Mouse (Mus musculus) layer of hippocampus, postnatal 10 days (tissue): ENCODE measurements around the gene Gm9195. TPM values are rescaled to one million over a fixed set of nuclear protein-coding genes. Genes with fewer than 3 reads are reported as not detected.

Experiments
- DNase-seq, 2 experiments: peaks; one replicate each; pipeline ENCODE4 v3.0.0; 2021; ENCODE audit warnings: low spot score in 2 of 2
- long read RNA-seq: library from polyadenylated mRNA; stranded (forward); transcript quantifications from one replicate; pipeline ENCODE4 v2.0.0, GENCODE M21; 2023
- total RNA-seq, 2 experiments: library from RNA; stranded (reverse); gene quantifications; 2 replicates each; pipeline ENCODE4 v1.2.3; 2021

Gm9195 gene
- total RNA-seq, result not detected
- long read RNA-seq, result 0 reads

DNA sequence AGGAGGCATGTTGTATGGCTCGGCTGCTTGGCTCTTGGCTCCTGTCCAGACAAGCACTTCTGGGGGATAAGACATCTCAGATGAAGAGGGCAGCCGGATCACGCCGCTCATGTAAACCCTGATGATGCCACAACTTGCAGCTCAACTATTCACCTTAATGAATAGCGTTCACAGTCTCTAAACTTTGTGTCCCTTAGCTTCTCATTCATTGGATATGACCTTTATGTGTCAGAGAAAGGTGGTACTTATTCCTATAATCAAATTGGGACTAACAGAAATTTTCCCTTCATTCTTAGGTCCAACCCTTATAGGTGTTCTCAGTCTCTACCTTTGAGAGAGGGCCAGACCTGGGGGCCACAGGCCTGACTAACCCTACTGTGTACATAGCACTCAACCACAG is at the start of gene Gm9195:
Gm9195 (minus strand) TSS at position 101 of the 400 bp plus-strand sequence.
- no peak for DNase-seq

DNA sequence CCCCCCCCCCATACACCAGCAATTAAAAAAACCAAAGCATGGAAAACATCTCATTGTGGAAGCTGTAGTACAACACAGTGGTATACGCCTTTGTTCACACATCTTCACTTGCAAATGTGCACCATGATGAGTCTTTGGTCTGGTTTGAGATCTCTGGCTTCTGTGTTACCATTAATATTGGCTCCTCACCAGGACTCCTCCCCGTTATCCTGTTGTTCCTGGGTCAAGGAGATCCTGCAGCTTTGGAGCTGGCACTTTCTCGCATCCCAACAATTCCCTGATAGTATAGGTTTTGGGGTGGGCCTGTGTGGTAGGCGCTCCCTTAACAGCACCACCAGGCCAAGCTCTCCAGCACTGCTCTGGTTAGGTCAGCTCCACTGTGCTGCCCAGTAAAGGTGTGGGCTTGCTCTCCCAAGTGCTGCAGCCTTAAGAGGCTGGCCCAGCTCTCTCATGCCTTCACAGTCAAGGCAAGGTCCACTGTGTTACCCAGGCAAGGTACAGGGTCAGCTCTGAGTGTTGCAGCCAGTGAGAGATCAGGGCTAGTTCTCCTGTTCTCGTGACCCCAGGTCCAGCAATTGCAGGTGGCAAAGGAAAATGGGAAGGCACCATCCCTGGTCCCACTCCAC is 44.9 kb upstream of the Gm9195 start:
- no peak for DNase-seq

DNA sequence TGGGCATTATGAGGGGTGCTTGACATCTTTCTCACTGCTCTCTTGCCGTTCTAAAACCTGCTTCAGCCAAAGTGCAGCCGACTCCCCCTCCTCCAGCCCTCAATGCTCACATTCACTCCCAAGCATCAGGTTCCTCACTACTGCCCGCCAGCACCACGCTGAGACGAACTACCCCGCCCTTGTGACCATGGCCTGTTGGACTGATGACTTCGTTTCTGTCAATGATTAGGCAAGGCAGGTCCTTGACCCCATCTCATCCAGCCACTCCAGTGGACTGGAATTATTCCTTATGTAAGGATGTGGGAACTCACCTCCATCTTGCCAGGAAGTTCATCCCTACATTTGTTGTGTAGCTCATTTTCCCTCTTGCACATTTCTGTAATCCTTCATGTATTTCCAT is 42.2 kb upstream of the Gm9195 start:
- no peak for DNase-seq

DNA sequence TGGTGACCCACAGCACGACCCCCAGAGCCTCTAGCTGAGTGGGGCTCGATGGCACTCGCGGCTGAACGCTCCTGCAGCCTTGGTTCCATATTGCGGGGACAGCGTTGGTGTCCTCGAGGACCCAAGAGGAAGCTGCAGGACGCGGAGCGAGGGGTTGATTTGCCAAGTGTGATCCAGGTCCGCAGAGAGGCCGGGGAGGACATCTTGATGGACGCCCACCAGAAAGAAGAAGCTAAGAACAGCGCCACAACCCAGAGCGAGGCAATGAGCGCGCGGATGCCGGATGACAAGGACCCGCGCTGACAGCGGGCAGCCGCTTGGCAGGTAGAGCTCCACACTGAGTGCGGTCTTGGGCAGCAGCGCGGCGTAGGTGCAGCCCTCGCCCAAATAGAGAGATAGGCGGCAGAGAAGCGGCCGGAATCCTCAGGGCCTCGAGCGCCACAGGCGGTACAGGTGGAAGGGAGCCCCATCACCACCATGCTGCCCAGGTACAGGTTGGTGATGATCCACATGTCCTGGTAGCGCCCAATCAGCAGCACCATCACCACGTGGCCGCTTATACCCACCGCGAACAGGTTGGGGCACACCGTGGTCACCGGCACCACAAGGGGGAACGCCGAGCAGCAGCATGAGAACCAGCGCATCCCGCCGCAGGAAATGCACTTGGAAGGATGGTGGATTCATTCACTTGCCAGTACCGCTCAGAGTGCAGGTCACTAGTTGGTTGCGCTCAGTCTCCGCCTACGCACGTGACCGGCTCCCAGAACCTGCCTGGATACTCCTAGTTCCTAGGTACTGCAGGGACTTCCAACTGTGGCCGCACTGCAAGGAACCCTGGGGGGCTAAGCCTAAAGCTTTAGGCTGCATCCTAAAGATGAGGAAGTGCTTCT is 40.6 kb upstream of the Gm9195 start:
- peak in 1 of 2 experiments; percentile 26 for DNase-seq

DNA sequence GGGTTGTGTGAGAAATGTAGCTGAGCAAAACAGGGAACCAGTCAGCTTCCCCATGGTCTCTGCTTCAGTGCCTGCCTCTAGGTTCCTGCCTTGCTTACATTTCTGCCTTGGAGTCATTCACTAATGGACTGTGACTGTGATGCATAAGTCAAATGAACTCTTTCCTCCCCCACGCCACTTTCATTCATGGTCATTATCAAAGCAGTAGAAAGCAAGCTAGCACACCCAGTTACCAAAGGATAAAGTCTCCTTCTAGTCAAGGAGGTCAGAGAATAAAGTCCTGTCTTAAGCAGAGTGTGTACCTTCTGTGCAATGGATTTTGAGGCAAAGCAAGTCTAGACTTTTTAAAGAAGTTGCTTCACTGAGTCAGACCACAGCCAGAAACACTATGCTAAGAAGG is 35.5 kb upstream of the Gm9195 start:
- DNase-seq, result no peak

DNA sequence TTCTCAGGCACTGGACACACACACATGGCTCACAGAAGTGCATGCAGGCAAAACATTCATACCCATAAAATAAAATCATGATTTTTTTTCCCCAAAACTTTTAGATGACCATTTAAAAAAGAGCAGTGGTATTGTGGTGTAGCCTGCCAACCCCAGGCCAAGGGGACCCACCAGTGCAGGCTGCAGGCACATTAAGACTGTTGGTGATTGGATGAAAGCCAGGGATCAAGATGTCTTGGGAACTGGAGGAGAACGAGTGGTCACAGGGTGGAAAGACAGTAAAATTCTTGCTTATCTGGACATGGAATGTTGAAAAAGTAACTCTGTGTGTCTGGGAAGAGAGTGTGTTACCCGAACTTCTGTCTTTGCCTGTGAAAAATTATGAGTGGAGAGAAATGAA is 27.9 kb upstream of the Gm9195 start:
- no peak for DNase-seq

DNA sequence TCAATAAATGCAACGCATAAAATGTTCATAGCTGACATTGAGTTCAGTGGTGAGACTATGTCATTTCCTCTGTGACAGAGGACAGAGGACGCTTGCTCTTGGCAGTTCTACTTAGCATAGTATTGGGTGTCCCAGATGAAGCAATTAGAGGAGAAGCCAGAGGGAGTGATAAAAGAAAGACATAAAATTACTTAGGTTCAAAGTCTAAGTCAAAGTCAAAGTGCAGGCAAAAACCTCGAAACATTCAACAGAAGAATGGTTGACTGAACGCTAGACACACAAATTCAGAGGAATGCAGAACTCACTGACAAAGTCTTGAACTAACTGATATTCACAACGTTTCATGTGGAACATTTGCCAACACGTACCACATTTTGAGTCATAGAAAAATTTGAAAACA is 27.1 kb upstream of the Gm9195 start:
- no peak for DNase-seq

DNA sequence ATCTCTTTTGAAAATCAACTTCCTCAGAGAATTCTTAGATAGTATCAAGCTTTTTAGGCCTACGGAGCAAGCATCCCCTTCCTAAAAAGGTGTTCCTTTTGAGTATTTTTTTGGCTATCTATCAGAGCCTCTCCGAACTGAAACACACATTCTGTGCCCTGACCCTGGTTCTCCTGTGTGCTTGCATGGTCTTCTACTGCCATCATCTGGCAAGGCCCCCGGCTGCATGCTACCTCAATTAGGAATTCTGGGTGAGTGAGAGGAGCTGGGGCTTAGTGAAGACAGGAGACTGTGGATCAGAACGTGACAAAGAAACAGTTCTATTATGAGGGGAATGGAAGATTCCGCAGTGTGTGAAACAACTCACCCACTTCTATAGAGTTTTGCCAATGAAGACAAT is 24.7 kb upstream of the Gm9195 start:
- peak; percentile 62 to 76 for DNase-seq

DNA sequence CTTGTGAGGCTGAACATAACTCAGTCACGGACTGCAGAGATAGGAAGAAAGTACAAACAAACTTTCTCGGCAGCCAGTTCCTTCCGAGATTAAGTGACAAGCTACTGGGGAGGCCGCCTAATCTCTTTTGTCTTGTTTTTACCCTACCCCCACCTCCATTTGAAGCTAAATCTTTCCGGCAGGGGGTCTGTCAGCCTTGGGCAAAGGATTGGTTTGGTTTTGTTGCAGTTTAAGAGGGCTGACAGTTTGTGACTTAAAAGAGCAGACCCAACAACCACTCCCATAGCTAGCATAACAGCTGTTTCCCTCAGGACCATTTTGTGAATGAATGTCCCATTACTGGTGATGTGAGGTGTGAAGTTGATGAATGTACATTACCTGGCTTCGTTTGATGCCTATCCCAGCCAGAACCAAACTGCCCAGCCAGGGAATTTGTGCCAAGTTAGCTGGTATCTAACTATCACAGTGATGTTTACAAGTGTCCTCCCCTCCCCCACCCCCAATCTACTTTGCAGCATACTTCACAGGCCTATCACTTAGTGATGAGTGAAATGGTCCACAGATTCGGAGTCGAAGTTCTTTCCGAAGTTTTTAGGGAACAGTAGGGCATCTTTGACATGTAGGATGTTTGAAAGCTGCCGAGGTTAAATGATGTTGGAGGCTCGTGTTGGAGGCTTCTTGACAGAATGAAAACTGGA is 15.2 kb upstream of the Gm9195 start:
- DNase-seq, result no peak

DNA sequence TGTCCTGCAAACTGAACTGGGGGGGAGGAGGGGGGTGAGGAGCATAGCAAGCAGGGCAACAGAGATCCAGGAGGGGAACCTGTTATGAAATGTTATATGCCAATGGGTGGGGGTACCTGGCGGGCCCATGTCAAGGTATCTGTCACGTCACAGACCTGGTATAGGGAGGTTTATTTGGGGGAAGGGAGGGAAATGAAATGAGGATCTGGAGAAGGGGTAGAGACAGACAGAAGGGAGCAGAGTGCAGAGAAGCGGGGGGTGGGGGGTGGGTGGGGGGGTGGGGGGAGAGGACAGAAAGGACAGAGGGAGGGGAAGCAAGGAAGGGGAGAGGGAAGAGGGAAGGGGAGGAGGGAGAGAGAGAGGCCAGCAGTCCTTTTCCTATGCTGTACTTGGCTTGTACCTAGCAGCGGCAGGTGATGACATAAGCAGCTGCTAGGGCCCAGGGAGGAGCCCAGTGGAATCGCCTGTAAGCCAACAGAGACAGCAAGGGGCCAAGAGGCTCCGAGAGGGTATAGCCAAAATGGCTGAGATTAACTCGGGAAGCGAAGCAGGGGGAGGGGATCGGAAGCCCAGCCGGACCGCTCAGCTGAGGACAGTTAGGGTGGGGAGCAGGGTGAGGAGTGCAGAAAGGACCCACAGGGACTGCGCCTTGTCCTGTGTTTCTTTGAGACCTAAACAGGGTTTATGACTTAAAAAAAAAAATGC is 14.5 kb upstream of the Gm9195 start:
- no peak for DNase-seq

DNA sequence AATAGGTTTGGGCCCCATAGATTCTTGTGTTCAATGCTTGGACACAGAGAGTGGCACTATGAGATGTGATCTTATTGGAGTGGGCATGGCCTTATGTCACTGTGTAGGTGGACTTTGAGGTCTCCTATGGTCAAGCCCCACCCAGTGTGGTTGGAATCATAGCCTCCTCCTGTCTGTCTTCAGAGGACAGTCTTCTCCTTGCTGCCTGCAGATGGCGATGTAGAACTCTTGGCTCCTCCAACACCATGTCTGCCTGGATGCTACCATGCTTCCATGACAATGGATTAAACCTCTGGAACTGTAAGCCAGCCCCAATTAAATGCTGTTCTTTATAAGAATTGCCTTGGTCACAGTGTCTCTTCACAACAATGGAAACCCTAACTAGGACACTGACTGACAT is 13.3 kb upstream of the Gm9195 start:
- no peak for DNase-seq

DNA sequence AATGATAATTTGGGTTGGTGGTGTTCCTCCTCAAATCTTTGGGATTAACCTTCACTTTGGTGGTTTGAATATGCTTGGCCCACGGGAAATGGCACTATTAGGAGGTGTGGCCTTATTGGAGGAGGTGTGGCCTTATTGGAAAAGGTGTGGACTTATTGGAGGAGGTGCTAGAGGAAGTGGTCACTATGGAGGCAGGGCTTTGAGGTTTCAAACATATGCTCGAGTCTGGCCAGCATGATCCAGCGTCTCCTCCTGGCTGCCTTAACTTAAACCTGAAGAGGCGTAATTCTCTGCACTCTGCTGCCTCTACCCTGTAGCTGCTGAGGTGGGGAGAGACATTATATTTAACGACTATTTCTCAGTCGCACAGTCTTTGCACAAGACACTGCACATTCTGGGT is 11.6 kb upstream of the Gm9195 start:
- DNase-seq, result no peak

DNA sequence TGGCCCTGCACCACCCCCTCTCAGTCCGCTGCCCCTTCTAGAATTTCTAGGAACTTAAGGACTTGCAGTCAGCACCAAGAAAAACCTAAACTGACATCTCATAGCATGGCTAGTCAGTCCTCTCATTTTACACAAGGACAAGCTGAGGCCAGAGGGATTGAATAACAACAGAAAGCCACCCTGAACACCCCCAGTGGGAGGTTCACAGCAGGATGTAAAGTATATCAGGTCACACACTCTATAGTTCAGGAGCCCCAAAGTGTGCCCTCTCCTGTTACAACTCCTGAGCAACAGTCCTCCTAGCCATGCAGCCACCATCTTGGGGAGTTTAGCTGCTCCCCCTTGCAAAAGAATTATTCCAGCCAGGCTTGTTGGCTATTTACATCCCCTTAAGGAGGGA is 2.1 kb upstream of the Gm9195 start:
- DNase-seq, result no peak

DNA sequence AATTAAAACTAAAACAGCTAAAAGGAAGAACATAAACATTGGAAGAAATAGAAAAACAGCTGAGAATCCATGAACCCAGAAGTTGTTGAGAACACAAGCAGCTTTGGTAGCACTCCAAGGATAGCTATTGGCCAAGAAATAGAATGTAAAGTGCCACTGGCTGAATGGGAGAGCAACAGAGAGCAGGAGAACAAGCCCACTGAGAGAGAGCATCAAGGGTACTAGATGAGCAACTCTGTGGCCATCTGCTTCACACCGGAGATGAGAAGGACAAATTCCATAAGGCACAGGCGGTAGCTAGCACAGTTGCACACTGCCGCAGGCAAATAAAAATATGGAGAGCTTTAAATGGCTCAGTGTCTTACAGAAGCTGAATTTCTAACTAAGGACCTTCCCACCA is 1.3 kb downstream of the Gm9195 start:
- DNase-seq, result no peak

DNA sequence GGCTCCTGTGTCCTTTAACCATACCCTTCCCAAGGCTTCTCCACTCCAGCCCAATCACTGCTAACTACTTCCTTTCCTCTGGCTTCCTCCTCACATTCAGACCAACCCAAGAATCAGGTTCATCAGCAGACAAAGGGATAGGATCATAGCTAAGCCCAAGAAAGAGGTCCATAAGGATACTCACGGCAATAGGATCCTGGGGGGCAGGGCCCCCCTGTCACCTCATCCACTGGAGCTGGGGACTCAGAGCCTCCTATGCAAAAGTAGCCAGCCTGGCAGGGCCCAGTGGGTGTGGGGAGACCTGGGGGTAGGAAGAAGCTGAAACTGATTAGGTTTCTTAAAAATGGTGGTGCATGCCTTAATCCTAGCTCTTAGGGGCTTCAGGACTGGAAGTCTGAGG is 17.1 kb downstream of the Gm9195 start:
- no peak for DNase-seq

DNA sequence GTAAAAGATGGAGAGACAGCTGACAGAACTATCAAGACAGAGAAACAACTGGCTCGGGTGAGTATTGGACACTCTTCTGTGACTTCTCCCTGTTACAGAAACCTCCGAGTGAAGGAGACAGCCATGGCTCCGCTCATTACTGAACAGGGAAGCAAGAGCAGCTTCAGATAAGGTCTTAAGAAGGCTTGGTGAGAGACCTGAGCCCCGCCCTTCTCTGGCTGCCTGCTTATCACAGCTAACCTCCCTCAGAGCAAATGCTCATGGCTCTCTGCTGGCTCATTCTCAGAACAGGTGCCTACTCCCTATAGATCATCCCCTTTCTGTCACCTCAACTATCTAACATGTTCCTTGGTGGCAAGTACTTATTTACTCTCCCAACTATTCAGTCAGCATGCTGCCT is 23.2 kb downstream of the Gm9195 start:
- DNase-seq, result no peak

DNA sequence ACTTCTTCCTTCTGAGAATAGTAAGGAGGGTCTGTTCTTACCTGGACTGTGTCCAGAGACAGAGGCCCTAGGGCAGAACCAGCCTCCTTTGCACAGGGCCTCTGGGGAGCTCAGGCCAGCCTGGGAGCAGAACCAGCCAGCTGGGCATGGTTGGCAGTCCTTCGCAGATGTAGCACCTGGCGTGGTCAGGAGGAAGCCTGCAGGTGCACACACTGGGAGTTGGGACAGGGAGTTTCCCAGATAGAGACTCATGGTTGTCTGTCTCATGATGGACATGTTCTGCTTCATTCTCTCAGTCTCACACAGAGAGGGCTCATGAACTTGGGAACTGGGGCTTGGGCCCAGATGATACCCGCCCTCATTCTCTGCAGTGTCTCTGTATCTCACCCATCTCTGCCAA is 25.3 kb downstream of the Gm9195 start:
- no peak for DNase-seq

DNA sequence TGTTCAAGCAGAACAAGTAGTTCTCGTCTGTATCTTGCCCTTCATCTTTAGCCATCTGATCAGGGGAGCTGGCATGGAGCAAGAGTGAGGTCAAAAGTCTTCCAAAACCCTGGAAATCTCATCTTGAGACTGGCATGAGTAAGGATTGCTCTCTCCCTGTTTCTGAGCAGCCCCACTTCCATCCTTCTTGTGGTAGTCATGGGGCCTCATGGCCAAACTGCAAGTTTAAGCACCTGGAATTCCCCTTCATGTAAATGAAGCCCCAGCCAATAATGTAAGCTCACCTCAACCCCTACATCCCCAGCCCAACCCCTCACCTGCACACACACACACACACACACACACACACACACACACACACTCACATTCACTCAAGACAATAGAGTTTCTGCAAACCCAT is 30.0 kb downstream of the Gm9195 start:
- DNase-seq, result no peak

DNA sequence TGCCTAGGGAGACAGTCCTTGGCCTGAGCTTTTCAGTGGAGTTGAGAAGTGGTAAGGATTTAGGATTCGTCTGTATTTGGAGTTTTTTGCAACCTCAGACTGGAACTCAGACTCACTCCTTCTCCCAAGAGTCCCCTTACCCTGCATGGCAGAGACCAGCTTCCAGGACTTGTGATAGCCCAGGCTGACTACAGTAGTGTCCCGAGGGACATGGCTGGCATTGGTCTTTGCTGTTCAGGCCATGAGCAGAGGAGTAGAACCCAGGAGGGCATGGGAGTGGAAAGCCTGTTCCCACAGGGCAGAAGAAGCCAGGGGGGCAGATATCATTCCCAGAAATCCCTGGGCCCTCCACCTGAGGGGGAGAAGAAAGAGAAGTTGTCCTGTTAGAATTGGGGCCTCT is 31.3 kb downstream of the Gm9195 start:
- DNase-seq, result no peak

DNA sequence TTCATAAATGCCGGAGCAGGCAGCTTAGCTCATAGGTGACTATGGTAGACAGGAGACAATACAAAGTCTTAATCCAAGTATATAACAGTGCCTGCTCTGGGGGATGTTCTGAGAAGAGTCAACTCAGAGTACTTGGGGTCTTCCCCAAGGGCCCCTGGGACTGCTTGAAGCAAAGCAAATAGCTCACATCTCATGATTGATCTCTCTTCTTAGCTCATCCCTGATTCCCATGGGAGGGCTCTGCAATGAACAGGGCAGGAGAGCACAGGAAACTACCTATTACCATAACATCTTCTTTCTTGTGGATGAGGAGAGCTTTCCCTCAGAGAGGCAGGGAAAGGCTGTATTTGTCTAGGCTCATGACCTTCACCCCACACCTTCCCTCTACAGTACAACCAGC is 32.7 kb downstream of the Gm9195 start:
- DNase-seq, result no peak
